Mouse (Mus musculus): ENCODE measurements around the gene Gpsm1. TPM values are rescaled to one million over a fixed set of nuclear protein-coding genes. Genes with fewer than 3 reads are reported as not detected.
"Not testable (repeated sequence)": the region's sequence is repeated elsewhere in the genome, so short reads cannot be mapped to it uniquely, and the experiment has no call there.

The Gpsm1 gene
- total RNA-seq, 4 experiments from 2014 or later: 44.1 to 48.7 (median 45.6) TPM

DNA sequence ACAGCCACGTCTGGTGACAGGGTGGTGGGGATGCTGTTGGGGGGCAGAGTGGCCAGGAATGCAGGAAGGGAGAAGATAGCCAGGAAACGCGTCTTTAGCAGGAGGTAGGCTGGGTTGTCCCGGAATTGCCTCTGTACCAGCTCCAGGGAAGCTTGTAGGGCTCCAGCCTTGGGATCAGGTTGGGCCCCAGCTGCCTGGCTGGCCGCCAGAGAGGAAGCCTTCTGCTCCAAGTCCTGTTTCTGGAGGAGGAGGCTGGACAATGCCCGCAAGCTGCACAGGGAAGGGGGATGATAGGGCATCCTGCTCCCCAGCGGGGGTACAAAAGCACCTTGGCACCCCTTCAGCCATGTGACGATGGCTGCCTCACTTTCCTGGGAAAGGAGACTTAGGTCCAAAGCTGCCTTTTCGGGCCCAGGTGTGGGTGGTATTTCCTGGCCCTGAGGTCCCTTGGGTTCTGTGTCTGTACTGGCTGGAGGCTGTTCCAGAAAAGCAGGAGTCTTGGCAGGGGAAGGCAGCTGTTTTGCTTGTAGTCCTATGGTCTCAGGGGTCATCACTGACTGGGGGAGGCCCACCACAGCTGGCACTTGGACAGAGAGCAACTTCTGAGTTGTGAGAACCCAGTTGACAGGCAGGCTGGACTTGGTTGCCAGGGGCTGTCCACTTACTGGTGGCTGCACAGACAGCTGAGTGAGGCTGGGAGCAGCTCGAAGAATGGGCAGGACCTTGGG, 49.6 kb downstream of the Gpsm1 start:
- DNase-seq (ENCODE audit: low spot score in 2 of 2): no peak

DNA sequence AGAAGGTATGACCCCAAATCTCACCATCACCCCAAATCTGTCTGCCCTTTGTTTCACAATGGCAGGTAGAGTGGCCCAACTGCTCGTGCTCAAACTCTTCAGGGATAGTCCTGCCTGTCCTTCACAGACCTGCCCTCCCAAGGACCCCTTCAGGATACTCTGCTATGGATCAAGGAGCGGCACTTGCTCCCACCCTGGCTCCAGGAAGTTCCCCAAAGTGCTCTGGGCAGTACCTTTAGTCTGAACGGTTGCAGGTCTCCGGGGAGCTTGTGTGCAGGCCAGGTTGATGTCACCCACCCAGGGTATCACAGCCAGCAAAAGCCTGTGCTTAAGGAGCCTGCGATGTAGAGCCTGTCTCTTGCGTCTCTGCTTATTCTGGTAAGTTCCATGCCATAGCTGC, 52.6 kb downstream of the Gpsm1 start:
- DNase-seq (ENCODE audit: low spot score in 2 of 2): no peak

DNA sequence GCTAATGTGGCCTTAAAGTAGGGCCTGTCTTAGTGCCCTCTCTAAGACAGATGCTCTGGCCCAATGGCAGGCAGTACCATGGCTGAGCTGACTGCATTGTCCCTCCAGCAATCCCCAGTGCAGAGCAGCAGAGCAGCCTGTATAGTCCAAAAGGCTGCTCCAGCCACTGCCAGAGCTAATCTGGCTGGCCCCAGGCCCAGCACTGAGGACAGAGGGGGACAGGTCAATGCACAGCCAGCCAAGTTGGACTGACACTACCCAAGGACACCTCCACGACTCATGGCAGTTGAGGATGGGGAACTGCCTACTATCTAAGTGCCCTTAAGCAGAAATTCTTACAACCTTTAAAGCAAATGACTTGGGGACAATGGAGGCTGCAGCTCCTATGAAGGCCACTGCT, 53.3 kb downstream of the Gpsm1 start:
- no peak for DNase-seq (ENCODE audit: low spot score in 2 of 2)

DNA sequence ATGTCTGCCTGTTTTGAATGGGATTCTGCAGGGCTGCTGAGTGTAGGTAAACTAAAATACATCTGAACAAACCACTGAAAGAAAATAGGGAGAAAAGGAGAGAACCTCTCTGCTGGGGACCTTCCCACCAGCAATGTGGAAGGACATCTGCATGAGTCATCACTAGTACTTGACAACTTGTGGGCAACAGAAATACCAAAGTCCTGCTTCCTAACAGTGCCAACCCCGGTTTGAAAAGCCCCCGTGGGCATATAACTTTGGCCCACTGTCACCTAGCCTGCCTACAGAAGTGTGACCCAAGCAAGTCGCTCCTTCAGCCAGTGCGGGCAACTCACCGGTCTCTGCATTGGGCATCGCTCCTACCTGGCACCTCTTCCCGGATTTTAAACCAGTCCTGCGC, 57.1 kb downstream of the Gpsm1 start:
- no peak for DNase-seq (ENCODE audit: low spot score in 2 of 2)

DNA sequence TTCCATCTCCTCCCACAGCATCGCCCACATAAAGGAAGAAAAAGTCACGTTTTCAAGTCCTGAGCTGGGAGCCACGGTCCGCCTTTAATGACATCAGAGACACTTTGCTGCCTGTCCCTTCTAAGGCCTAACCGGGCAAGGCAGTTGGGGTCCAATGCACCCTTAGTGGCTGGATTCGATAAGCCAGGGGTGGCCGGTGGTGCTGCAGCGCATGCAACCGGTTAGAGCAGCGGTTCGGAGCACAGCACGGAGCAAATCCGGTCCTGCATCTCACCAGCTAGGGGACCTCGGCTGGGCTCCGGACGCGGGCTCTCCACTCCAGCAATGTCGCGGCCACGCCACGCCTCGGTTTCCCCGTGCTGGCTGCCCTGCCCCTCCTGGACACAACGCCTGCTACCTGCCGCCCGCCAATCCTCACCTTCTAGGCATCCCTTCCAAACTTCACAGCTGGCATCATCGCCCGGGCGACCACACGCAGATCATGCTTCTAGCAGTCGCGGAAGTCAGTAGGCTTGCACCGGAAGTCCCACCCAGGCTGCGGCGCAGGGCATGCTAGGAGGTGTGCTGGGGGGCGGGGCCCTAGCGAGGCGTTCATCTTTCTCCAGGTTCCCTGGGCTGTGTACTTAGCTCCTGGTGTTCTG, 64.9 kb downstream of the Gpsm1 start, which contains the start of gene Snapc4:
Gene Snapc4, minus strand, starts transcription at position 523 of the 641 bp plus-strand sequence.
- peak; percentile 73 to 77 for DNase-seq (ENCODE audit: low spot score in 2 of 2)

DNA sequence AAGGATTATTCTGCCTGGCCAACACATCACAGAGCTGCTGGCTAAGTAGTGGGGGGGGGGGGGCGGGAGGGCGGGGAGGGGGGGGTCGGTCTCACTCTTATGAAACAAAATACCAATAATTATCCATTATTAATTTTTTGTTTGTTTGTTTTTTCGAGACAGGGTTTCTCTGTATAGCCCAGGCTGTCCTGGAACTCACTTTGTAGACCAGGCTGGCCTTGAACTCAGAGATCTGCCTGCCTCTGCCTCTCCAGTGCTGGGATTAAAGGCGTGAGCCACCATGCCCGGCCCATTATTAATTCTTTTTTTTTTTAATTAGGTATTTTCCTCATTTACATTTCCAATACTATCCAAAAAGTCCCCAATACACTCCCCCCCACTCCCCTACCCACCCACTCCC, 65.6 kb downstream of the Gpsm1 start:
- DNase-seq (ENCODE audit: low spot score in 2 of 2): not testable (repeated sequence)

DNA sequence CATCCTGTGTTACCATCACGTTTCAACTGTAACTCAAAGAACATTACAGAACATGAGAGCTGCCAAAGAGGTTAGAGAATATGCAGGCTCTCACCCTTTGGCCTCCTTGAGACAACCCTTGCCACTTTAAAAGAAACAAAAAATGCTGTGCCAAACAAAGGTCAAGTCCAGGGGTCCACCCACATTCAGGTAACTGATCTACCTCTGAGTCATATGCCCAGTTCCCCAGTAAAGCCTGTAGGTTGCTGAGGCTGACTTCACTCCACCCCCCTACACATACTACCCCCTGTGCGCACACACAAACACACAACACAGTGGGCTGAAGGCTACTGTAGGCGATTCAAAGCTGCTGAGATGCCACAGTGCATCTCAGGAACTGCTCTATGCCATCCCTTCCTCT, 72.4 kb downstream of the Gpsm1 start:
- no peak for DNase-seq (ENCODE audit: low spot score in 2 of 2)

DNA sequence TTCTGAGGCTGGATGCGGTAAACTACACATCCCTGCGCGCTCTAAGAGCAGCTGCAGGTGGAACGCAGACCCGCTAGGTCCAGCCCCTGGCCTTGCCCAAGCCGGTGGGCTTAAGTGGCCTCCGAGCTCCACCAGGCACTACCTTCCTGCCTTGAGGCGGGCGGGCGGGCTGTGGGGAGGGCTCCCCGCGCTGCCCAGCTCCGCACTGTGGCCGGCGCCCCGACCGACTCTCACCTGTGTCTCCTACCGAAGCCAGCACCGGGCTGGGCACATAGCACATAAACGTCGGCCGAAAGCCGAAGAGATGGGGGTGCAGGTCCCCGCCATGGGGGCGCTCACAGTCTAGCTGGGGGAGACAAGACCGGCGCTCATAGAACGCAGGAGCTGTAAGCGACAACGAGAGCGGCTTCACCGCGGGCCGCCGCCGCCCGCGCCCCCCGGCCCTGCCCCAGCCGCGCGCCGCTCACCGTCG, 73.4 kb downstream of the Gpsm1 start:
- DNase-seq (ENCODE audit: low spot score in 2 of 2): no peak

DNA sequence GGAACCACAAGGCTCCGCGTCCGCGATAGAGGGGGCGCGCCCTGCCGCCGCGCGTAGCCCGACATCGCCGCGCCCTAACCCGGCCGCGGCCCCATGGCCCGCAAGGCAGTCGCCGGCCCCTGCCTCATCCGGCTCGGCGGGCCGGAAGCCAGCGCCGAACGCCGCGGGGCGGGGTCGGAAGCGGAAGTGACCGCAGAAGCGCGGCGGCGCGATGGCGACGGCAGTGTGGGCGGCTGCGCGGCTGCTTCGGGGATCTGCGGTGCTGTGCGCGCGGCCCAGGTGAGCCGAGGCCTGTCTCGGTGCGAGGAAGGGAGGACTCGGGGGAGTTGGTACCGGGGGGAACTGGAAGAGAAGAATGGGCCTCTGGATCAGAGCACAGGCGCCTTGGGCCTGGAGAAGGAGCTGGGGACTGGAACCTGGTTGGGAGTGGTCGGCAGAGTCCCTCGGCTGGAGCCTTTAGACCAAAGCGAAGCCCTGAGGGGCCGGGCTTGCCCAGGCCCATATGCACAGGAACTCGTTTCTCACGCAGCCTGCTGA, 73.9 kb downstream of the Gpsm1 start, which contains the start of the genes Entr1 and Pmpca:
Gene Entr1, minus strand, starts transcription at position 163 of the 537 bp plus-strand sequence.
Gene Pmpca, plus strand, starts transcription at position 186 of the 537 bp plus-strand sequence.
- DNase-seq (ENCODE audit: low spot score in 2 of 2): peak in 1 of 2 experiments; percentile 77

DNA sequence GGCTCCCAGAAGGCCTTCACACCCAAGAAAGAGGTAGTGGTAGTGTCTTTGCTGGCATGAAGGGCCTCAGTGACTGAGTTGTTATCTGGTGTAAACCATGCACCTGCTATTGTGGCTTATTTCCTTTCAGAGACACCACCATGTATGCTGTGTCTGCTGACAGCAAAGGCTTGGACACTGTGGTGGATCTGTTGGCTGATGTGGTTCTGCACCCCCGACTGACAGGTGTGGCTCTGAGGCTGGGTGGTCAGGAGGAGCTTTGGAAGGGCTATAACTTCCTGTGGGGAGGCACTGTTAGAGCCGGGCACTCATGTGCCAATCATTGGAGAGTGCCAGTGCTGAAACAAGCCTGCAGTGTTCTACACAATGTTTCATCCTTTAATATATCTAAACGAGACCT, 75.6 kb downstream of the Gpsm1 start:
- DNase-seq (ENCODE audit: low spot score in 2 of 2): no peak

DNA sequence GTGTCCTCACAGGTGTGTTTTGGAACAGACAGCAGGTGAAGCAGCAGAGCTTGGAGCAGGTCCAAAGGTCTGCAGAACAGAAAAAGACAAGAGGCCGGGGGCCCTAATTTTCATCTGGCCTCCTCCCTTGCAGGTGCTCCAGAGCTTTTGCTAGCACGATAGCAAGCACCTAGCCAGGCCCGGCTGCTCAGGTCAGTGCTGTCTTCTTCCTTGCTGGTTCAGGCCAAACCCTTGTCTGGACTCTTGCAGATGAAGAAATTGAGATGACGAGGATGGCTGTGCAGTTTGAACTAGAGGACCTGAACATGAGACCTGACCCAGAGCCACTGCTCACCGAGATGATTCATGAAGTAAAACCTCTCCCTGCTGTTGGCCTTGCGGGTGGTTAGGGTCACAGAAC, 76.3 kb downstream of the Gpsm1 start:
- no peak for DNase-seq (ENCODE audit: low spot score in 2 of 2)

Other genes starting within 250 kb of the Gpsm1 start
- 10 to 100 TPM; 64.1 to 75.4 (median 65.3) TPM for gene Nacc2, start 192.3 kb upstream of the Gpsm1 start, total RNA-seq (2022)
- gene Lhx3, start 107.2 kb upstream of the Gpsm1 start, total RNA-seq (2022): under 1 TPM in 3 of 4 experiments, not detected in 1; 0.27 to 0.53 (median 0.31) TPM
- gene Qsox2, start 78.0 kb upstream of the Gpsm1 start, total RNA-seq (2022): 10 to 100 TPM; 22.9 to 26.5 (median 24.9) TPM
- 1 to 10 TPM in 3 of 4 experiments, under 1 TPM in 1; 0.47 to 1.9 (median 1.5) TPM for gene Ccdc187, start 21.0 kb upstream of the Gpsm1 start, total RNA-seq (2022)
- gene Dnlz, start 36.6 kb downstream of the Gpsm1 start, total RNA-seq (2022): 10 to 100 TPM; 22.4 to 27.7 (median 24.8) TPM
- gene Card9, start 45.4 kb downstream of the Gpsm1 start, total RNA-seq (2022): 1 to 10 TPM; 1.6 to 6.1 (median 4.1) TPM
- 10 to 100 TPM; 72.9 to 86.2 (median 82.1) TPM for gene Snapc4, start 65.1 kb downstream of the Gpsm1 start, total RNA-seq (2022)
- gene Entr1, start 73.8 kb downstream of the Gpsm1 start, total RNA-seq (2022): 100 to 1,000 TPM; 125 to 165 (median 148) TPM
- gene Pmpca, start 73.8 kb downstream of the Gpsm1 start, total RNA-seq (2022): 10 to 100 TPM; 87.2 to 97.4 (median 91.3) TPM
- gene Inpp5e, start 93.7 kb downstream of the Gpsm1 start, total RNA-seq (2022): 10 to 100 TPM; 23.9 to 27.9 (median 25.8) TPM
- gene Sec16a, start 129.7 kb downstream of the Gpsm1 start, total RNA-seq (2022): 10 to 100 TPM; 48.2 to 56.5 (median 54.5) TPM
- gene Notch1, start 201.1 kb downstream of the Gpsm1 start, total RNA-seq (2022): 10 to 100 TPM; 31.0 to 36.2 (median 34.2) TPM